Mouse (Mus musculus): Measurements from ENCODE around the gene Rbp2.

GRCm38 (mm10) chr9:98534675-98535280 lies 48.9 kb downstream of the Rbp2 start:
- no peak for TF ChIP-seq CTCF (conservative IDR thresholded peaks at IDR 0.05; ENCODE audit: low read length)
- no peak for TF ChIP-seq NANOG (IDR thresholded peaks at IDR 0.05; ENCODE audit: borderline replicate concordance, low read length)
